Mouse (Mus musculus) activated CD4-positive, CD25-positive, alpha-beta regulatory T cell, adult 4 months (primary cell): ENCODE measurements around the gene Apol9b. TPM values are rescaled to one million over a fixed set of nuclear protein-coding genes. Genes with fewer than 3 reads are reported as not detected.
"Not testable (repeated sequence)": the region's sequence is repeated elsewhere in the genome, so short reads cannot be mapped to it uniquely, and the experiment has no call there.

Experiments
- ATAC-seq: one replicate; pipeline ENCODE4 v1.8.0; 2017
- polyA plus RNA-seq, 2 experiments: library from polyadenylated mRNA; unstranded; fragments of 100-300 nt; shearing (Covaris generic); gene quantifications; one replicate each; pipeline ENCODE4 v1.2.1; 2017

The Apol9b gene
- polyA plus RNA-seq, result 10 to 100 TPM; 43.8 to 61.2 TPM

- ATAC-seq, result not testable (repeated sequence)
Measured at GRCm38 (mm10) chr15:77728739-77729138, at the start of gene Apol9b. TSS of gene Apol9b (plus strand) at chr15:77729039.

GRCm38 (mm10) chr15:77683944-77684343 lies 44.9 kb upstream of the Apol9b start:
- ATAC-seq, result not testable (repeated sequence)

- not testable (repeated sequence) for ATAC-seq
Measured at GRCm38 (mm10) chr15:77691532-77692311, 37.1 kb upstream of the Apol9b start.

GRCm38 (mm10) chr15:77694687-77695295 lies 34.0 kb upstream of the Apol9b start:
- peak; percentile 44 for ATAC-seq

GRCm38 (mm10) chr15:77698656-77699055 lies 30.2 kb upstream of the Apol9b start, which contains the start of gene Apol7e:
TSS of gene Apol7e (plus strand) at chr15:77698857.
- peak; percentile 88 for ATAC-seq

- ATAC-seq, result not testable (repeated sequence)
Measured at GRCm38 (mm10) chr15:77705306-77705705, 23.5 kb upstream of the Apol9b start.

GRCm38 (mm10) chr15:77708936-77709335 lies 19.9 kb upstream of the Apol9b start:
- ATAC-seq, result not testable (repeated sequence)

GRCm38 (mm10) chr15:77718240-77718639 lies 10.6 kb upstream of the Apol9b start:
- not testable (repeated sequence) for ATAC-seq

GRCm38 (mm10) chr15:77721509-77721908 lies 7.3 kb upstream of the Apol9b start:
- peak; percentile 76 for ATAC-seq

GRCm38 (mm10) chr15:77724208-77724911 lies 4.5 kb upstream of the Apol9b start:
- not testable (repeated sequence) for ATAC-seq

GRCm38 (mm10) chr15:77725393-77726020 lies 3.3 kb upstream of the Apol9b start:
- not testable (repeated sequence) for ATAC-seq

GRCm38 (mm10) chr15:77727139-77727538 lies 1.7 kb upstream of the Apol9b start:
- peak; percentile 49 for ATAC-seq

- ATAC-seq, result not testable (repeated sequence)
Measured at GRCm38 (mm10) chr15:77727745-77728144, 1.1 kb upstream of the Apol9b start.

GRCm38 (mm10) chr15:77731605-77732004 lies 2.8 kb downstream of the Apol9b start:
- ATAC-seq, result no peak

- not testable (repeated sequence) for ATAC-seq
Measured at GRCm38 (mm10) chr15:77732851-77733250, 4.0 kb downstream of the Apol9b start.

- ATAC-seq, result peak; percentile 99
Measured at GRCm38 (mm10) chr15:77733380-77733779, 4.5 kb downstream of the Apol9b start.

GRCm38 (mm10) chr15:77733903-77734302 lies 5.1 kb downstream of the Apol9b start:
- not testable (repeated sequence) for ATAC-seq

GRCm38 (mm10) chr15:77740511-77741297 lies 11.9 kb downstream of the Apol9b start:
- ATAC-seq, result no peak

GRCm38 (mm10) chr15:77741556-77741955 lies 12.7 kb downstream of the Apol9b start:
- not testable (repeated sequence) for ATAC-seq

- no peak for ATAC-seq
Measured at GRCm38 (mm10) chr15:77744632-77745031, 15.8 kb downstream of the Apol9b start.

- ATAC-seq, result no peak
Measured at GRCm38 (mm10) chr15:77745081-77745480, 16.2 kb downstream of the Apol9b start.

GRCm38 (mm10) chr15:77746326-77746725 lies 17.5 kb downstream of the Apol9b start:
- no peak for ATAC-seq
